Mouse (Mus musculus) naive thymus-derived CD4-positive, alpha-beta T cell, adult 2 months (primary cell): Measurements from ENCODE around the gene Pln.

Experiments used
- DNase-seq: peaks from one replicate; pipeline ENCODE4 v3.0.0-alpha.2; 2011; ENCODE audit warnings: low read depth

Gene Pln

DNA sequence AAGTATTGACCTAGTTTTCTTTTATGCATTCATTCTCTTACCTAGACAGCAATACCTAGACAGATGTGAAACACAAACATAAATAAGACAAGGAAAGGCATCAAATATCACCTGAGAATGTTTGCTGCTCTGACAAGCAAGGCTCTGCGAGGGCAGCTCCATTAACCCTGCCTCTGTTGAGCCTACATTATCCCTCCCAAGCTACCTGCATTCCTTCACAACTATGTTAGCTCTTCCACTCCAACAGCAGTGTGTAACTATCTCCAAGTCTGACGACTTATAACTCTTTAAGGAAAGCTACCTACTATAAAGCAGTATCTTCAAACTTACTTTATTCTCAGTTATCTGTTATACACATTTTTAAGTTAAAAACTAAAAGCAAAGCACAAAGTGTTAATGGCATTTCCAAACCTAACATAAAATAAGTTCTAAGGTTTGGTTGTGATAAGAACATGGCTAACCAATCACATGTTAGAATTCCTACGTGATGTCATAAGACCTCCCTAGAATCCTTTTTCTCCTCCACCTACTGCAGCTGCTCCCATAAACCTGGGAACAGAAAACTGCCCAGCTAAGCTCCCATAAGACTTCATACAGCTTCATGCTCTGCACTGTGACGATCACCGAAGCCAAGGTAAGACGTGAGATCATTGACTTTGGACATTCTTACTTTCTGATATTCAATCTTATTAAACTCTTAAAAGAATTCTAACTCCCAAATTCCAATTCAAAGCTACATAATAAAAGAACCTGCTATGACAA, at the start of gene Pln:
Pln (plus strand) TSS at position 506 of the 762 bp plus-strand sequence.
- DNase-seq, result no peak

DNA sequence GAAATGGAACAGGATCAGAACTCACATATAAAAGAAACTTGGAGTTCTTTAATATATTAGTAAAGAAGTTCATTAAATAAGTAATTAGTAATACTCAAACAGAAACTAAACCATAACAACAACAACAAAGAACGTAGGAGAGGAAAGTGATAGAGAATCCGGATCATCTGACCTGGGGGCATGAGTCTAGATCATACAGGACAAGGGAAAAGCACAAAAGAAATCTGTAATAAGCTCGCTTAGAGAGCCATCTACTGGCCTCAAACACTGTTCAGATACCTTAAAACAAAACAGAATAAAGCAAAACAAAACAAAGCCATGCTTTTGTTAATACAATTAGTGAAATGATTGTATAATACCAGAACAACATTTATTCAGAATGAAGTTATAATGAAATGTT, 31.6 kb upstream of the Pln start:
- no peak for DNase-seq

- DNase-seq, result no peak
Measured at GRCm38 (mm10) chr10:53306674-53307073, 30.8 kb upstream of the Pln start.

GRCm38 (mm10) chr10:53323367-53323766, 14.1 kb upstream of the Pln start:
- DNase-seq, result no peak

GRCm38 (mm10) chr10:53324663-53325062, 12.8 kb upstream of the Pln start:
- no peak for DNase-seq

DNA sequence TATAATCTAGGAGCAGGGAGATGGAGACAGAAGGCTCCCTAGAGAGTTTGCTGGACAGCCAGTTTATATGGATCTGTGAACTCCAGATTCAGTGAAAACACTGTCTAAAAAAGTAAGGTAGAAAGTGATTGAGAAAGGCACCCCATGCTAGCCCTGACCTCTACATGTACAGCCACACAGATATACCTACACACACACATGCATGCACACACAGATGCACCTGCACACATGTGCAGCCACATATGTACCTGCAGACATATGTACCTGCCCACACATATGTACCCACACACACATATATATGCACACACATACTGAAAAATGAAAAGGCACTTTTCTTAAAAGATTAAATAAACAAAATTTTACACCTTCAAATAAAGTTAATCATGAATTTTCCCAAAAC, 11.1 kb upstream of the Pln start:
- no peak for DNase-seq

GRCm38 (mm10) chr10:53329257-53329656, 8.2 kb upstream of the Pln start:
- DNase-seq, result no peak

- DNase-seq, result no peak
Measured at GRCm38 (mm10) chr10:53332752-53333151, 4.7 kb upstream of the Pln start.

- DNase-seq, result no peak
Measured at GRCm38 (mm10) chr10:53335266-53335665, 2.2 kb upstream of the Pln start.

- no peak for DNase-seq
Measured at GRCm38 (mm10) chr10:53335974-53336373, 1.5 kb upstream of the Pln start.

GRCm38 (mm10) chr10:53339045-53339444, 1.6 kb downstream of the Pln start:
- DNase-seq, result no peak

DNA sequence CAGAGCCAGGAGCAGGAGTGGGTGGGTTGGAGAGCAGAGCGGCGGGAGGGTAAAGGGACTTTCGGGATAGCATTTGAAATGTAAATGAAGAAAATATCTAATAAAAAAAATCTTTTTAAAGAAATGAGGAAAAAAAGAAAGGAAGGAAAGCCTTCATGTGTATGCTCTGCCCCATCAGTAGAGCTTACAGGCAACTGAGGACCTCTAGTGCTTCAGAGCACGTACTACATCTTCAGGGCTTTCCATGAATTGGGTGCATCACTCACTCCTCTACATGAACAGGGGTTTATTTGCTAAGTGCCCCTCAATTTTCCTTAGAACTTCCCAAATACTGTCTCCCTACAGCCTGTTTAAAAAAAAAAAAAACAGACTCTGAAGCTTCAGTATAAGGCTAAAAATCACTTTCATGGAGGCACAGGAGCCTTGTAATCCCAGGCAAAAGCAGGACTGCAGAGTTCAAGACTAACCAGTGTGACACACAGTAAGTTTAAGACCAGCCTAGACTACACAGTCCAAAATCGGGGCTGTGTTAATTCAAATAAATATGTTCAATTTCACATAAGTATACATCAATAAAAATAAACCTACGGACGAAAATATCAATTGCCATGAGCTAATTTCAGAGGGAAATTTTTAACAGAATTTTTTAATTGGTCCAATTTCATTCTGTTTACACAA, 4.0 kb downstream of the Pln start:
- no peak for DNase-seq

- no peak for DNase-seq
Measured at GRCm38 (mm10) chr10:53342166-53342728, 4.8 kb downstream of the Pln start.

DNA sequence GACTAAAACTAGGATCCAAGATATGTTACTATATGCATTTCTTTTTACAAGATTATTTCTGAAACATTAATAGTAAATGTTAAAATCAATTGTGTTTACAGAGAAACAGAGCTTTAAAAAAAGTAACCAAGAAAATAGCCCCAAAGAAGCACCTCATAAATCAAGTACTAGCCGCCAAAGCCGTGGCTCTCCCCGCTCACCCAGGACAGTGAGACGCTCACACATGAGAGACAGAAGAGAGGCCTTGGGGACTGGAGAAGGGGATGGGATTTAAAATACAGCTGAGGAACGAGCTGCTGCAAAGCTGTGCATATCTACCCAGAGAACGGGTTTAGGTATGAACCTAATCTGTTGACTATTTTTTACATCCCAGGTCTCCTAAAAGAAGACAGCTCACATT, 5.9 kb downstream of the Pln start:
- DNase-seq, result no peak

DNA sequence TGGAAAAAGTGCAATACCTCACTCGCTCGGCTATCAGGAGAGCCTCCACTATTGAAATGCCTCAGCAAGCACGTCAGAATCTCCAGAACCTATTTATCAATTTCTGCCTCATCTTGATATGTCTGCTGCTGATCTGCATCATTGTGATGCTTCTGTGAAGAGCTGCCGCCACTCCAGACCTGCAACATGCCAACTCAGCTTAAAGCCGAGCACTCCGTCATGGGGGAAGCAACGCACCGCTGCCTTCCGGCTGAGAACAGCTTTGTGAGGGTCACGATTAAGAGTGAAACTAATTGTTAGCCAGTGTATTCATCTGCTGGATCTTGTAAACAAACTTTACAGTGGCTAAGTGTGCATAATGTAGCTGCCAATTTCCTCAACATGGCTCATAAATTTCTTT, 6.4 kb downstream of the Pln start:
- no peak for DNase-seq

GRCm38 (mm10) chr10:53345508-53345907, 8.0 kb downstream of the Pln start:
- no peak for DNase-seq

DNA sequence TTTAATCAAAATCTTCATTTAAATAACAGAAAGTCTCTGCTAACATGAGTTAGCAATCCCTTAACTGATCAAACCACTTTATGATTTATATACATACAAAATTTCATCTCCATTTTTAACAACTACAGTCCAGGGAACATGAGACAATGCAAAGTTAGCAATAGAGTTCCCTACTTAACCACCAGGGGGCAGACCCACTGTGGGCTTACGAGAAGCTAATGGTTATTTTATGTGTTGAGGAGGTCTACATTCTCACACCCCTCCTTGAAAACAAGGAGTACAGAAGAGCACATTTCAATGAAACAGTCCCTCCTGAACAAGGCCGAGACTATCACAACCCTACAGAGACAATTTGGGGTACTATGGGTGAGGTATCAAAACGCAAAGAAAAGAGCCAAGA, 9.0 kb downstream of the Pln start:
- DNase-seq, result peak; percentile 72

GRCm38 (mm10) chr10:53346916-53347315, 9.4 kb downstream of the Pln start:
- no peak for DNase-seq

- DNase-seq, result peak; percentile 90
Measured at GRCm38 (mm10) chr10:53347787-53348755, 10.6 kb downstream of the Pln start.

DNA sequence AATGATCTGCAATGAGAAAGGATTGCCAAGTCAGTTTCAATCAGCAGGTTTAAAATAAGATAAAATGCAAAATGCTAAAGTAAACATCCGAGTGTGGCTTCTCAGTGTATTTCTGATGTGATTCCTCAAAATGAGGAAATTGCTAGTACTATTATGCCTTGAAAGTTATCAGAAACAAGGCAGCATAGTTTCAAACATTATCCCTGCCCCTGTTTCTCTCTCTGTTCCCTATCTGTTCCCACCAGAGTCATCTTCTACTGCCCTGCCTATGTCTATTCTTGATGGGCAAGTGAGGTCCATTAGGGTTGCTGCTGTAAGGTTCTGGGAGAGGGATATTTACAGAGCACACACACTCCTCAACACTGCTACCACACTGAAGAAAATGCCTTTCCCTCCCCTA, 11.8 kb downstream of the Pln start:
- no peak for DNase-seq

- no peak for DNase-seq
Measured at GRCm38 (mm10) chr10:53353665-53354064, 16.2 kb downstream of the Pln start.

- no peak for DNase-seq
Measured at GRCm38 (mm10) chr10:53359016-53359415, 21.5 kb downstream of the Pln start.
